Comparison of ENCODE assay signal across 8 mouse cellular contexts in genomic region chr12:112435295-112436110, GRCm38 (mm10). TPM values are rescaled to one million over a fixed set of nuclear protein-coding genes. Genes with fewer than 3 reads are reported as not detected.
DNase-seq lines count a peak whose midpoint lies in the region; ATAC-seq and TF ChIP-seq lines count a peak whose summit lies in the region.

No protein-coding gene starts in this region.

- no peak overlapping the region for H3K4me3 ChIP-seq in forebrain, postnatal 0 days (ENCODE audit: low read depth, low read length)
- no peak overlapping the region for H3K4me3 ChIP-seq in limb, embryonic 14.5 days (replicated peaks; ENCODE audit: low read length)

- peak overlapping the region; percentile 0; the same call in 1 of the 2 replicates for H3K9ac ChIP-seq in forebrain, postnatal 0 days
- H3K9ac ChIP-seq in limb, embryonic 14.5 days (ENCODE audit: low read depth, low read length, severe bottlenecking) = no peak overlapping the region

- peaks cover 10% of the 10 kb centered on the region for H3K4me1 ChIP-seq in forebrain, postnatal 0 days (ENCODE audit: insufficient read depth)
- H3K4me1 ChIP-seq in limb, embryonic 14.5 days (ENCODE audit: control insufficient read depth, insufficient read depth, low read length) = peaks cover 14% of the 10 kb centered on the region

- WGBS in forebrain, postnatal 0 days = 24% methylated on average over 21 of the region's 21 CpGs
- WGBS in limb, embryonic 14.5 days = 48% methylated on average over 21 of the region's 21 CpGs

- no peak for TF ChIP-seq POLR2A in limb, embryonic 14.5 days (IDR thresholded peaks at IDR 0.05; ENCODE audit: borderline replicate concordance, extremely low read depth, insufficient read depth, insufficient read length)

- DNase-seq in adrenal gland, postnatal 25 days = peak; percentile 14
- DNase-seq in adrenal gland, postnatal 36 days = no peak
- peak; percentile 82 for DNase-seq in cerebellum, adult 11 months
- DNase-seq in forebrain, postnatal 0 days = peak; percentile 86
- no peak for DNase-seq in limb, embryonic 14.5 days (ENCODE audit: low spot score)
- no peak for DNase-seq in kidney, postnatal 14 days
- DNase-seq in left cerebral cortex, adult 9 months (ENCODE audit: low spot score in 2 of 2) = no peak

- H3K27me3 ChIP-seq in forebrain, postnatal 0 days (ENCODE audit: insufficient read depth, low read length) = no peaks in the 10 kb centered on the region
- no peaks in the 10 kb centered on the region for H3K27me3 ChIP-seq in limb, embryonic 14.5 days (ENCODE audit: control insufficient read depth, insufficient read depth, low read length)

- peak; percentile 83 for ATAC-seq in forebrain, postnatal 0 days
- ATAC-seq in limb, embryonic 14.5 days (ENCODE audit: low FRiP score, low read depth) = no peak
- ATAC-seq in CD4-positive, CD25-positive, alpha-beta regulatory T cell, adult 4 months = no peak

- H3K27ac ChIP-seq in forebrain, postnatal 0 days (ENCODE audit: low read depth, low read length) = peak overlapping the region; percentile 93
- no peak overlapping the region for H3K27ac ChIP-seq in limb, embryonic 14.5 days (replicated peaks; ENCODE audit: low read depth, low read length)

- no peaks in the 10 kb centered on the region for H3K9me3 ChIP-seq in forebrain, postnatal 0 days (ENCODE audit: low read length)
- H3K9me3 ChIP-seq in limb, embryonic 14.5 days (ENCODE audit: control insufficient read depth, low read length) = no peaks in the 10 kb centered on the region

- no peak for TF ChIP-seq CTCF in forebrain, postnatal 0 days (IDR thresholded peaks at IDR 0.05; ENCODE audit: low read depth)

- H3K4me2 ChIP-seq in forebrain, postnatal 0 days (ENCODE audit: low read depth) = peak overlapping the region; percentile 16
- 0 out of 2 replicates have a peak overlapping the region, but pooled peaks have one; percentile 3 for H3K4me2 ChIP-seq in limb, embryonic 14.5 days (replicated peaks; ENCODE audit: low read depth, low read length, severe bottlenecking)

- no peaks in the 10 kb centered on the region for H3K36me3 ChIP-seq in forebrain, postnatal 0 days (ENCODE audit: insufficient read depth)
- H3K36me3 ChIP-seq in limb, embryonic 14.5 days (ENCODE audit: control insufficient read depth, insufficient read depth, low read length) = no peaks in the 10 kb centered on the region

RNA-seq across cellular contexts. Expression of gene A530016L24Rik, which starts 53.7 kb away (rescaled TPM):
- total RNA-seq in adrenal gland, postnatal 25 days (2021) = 15.9 and 19.5 TPM in 2 replicates
- 10 to 100 TPM; 21.7 to 41.5 TPM for total RNA-seq in adrenal gland, postnatal 36 days (2021)
- 0.10 TPM in 1 of 2 replicates, not detected in the other for total RNA-seq in forebrain, postnatal 0 days (2014; rRNA removed)
- not detected in 2 replicates for polyA plus RNA-seq in forebrain, postnatal 0 days (2015; fragmentation: Nextera tagmentation; extraction: Ambion mirVana)
- polyA plus RNA-seq in limb, embryonic 14.5 days (2012; rRNA removed) = 0.87 and 1.3 TPM in 2 replicates
- polyA plus RNA-seq in limb, embryonic 14.5 days (2014; fragmentation: Nextera tagmentation; extraction: Ambion mirVana) = 0.47 and 0.54 TPM in 2 replicates
- polyA plus RNA-seq in CD4-positive, CD25-positive, alpha-beta regulatory T cell, adult 4 months (2017; shearing (Covaris generic)) = not detected

Comparison
In these comparisons a context has a peak if more than half of its experiments do, and no peak if none do; other contexts are left out.
1. DNase-seq: peak in adrenal gland, postnatal 25 days (single experiment), cerebellum, adult 11 months (single experiment) and forebrain, postnatal 0 days (single experiment); none in adrenal gland, postnatal 36 days (0 of 2), limb, embryonic 14.5 days (single experiment), kidney, postnatal 14 days (single experiment) and left cerebral cortex, adult 9 months (0 of 2).
2. RNA of gene A530016L24Rik, which starts 53.7 kb away (total RNA-seq): 21.7 to 41.5 TPM in adrenal gland, postnatal 36 days and 15.9 to 19.5 TPM in adrenal gland, postnatal 25 days; 0.10 TPM in forebrain, postnatal 0 days; every median in the first group is over 10 times any median in the second.